ENCODE assay signal across 20 mouse cellular contexts in the genomic region with DNA sequence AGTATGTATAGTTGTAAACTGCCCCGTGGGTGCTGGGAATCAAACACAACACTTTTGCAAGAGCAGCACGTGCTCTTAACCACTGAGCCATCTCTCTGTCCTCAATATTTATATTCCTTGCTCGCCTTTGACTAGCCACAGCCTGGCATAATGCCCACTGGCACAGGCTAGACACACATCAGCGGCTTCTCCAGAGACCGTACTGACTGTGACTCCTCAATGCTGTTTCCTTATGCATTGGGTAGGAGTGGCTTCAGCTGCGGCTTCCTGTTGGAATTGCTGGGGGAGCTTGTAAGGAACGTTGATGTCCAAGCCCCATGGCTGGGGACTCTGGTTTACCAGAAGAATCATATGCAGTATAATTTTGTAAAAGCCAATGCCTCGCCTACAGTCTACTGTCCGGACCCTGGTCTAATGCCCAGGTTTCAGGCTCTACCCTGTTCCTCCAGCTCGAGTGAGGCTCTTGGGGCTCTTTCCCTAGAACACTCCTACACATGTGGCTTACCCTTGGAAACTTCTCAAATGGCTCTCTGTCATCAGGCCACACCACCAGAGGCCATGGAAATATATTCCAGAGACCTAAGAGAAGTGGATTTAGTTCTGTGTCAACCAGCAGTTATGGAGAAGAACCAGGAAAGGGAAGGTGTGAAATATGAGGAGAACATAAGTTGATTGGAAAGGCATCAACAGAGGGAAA. TPM values are rescaled to one million over a fixed set of nuclear protein-coding genes. Genes with fewer than 3 reads are reported as not detected.
DNase-seq lines count a peak whose midpoint lies in the region; TF ChIP-seq lines count a peak whose summit lies in the region.
"Had no signal": no experiment of that assay in that cellular context is flagged by ENCODE, and none has a peak within 500 bp of the region (broad histone marks: within the 10 kb centered on the region; RNA-seq: fewer than 3 reads in every experiment).

No protein-coding gene starts in this region.

- no peak overlapping the region for H3K4me3 ChIP-seq in heart, embryonic 10.5 days
- H3K4me3 ChIP-seq in layer of hippocampus, adult 2 months = no peak overlapping the region
- no peak overlapping the region for H3K4me3 ChIP-seq in brown adipose tissue, adult 24 weeks (ENCODE audit: insufficient read depth, low read depth, low read length)
- H3K4me3 ChIP-seq: embryonic facial prominence, embryonic 12.5 days; limb, embryonic 10.5 days; lung, embryonic 15.5 days had no signal

- no peak for DNase-seq in heart, embryonic 10.5 days (ENCODE audit: low spot score)
- DNase-seq in heart, adult 8-10 months (ENCODE audit: low spot score) = no peak
- no peak for DNase-seq in layer of hippocampus, adult 2 months (ENCODE audit: low spot score in 2 of 2)
- DNase-seq in layer of hippocampus, postnatal 25 days (ENCODE audit: extremely low spot score in 1 of 2, low spot score in 1 of 2) = no peak
- peak; percentile 77 for DNase-seq in gonadal fat pad, adult 2 months (ENCODE audit: low read depth)
- no peak for DNase-seq in T-cell, adult 2 months (ENCODE audit: low spot score)
- DNase-seq: adrenal gland, adult 2 months; cerebellum, adult 11 months; cerebellum, postnatal 36 days; gastrocnemius, postnatal 14 days; heart, postnatal 14 days; layer of hippocampus, postnatal 36 days; right cerebral cortex, adult 18-20 months; thymus, postnatal 25 days had no signal

- H3K4me1 ChIP-seq in heart, embryonic 10.5 days = peaks cover 40% of the 10 kb centered on the region
- H3K4me1 ChIP-seq in brown adipose tissue, adult 24 weeks (ENCODE audit: control insufficient read depth, insufficient read depth, insufficient read length, low read length) = peaks cover 34% of the 10 kb centered on the region
- H3K4me1 ChIP-seq: embryonic facial prominence, embryonic 12.5 days had no signal

- WGBS in heart, embryonic 10.5 days = 83% methylated on average over 10 of the region's 10 CpGs

- H3K27me3 ChIP-seq in heart, embryonic 10.5 days (ENCODE audit: insufficient read depth, poor library complexity, severe bottlenecking) = no peaks in the 10 kb centered on the region
- H3K27me3 ChIP-seq: embryonic facial prominence, embryonic 12.5 days; lung, embryonic 15.5 days had no signal

- 0 out of 2 replicates have a peak overlapping the region, but pooled peaks have one; percentile 16 for H3K27ac ChIP-seq in heart, embryonic 10.5 days
- H3K27ac ChIP-seq in layer of hippocampus, adult 2 months = peak overlapping the region; percentile 48; the same call in 1 of the 2 replicates
- peak overlapping the region; percentile 95 for H3K27ac ChIP-seq in brown adipose tissue, adult 24 weeks (replicated peaks; ENCODE audit: low read depth, low read length)
- H3K27ac ChIP-seq: embryonic facial prominence, embryonic 12.5 days; hindbrain, postnatal 0 days; limb, embryonic 10.5 days had no signal

- no peak for TF ChIP-seq CTCF in layer of hippocampus, adult 2 months (conservative IDR thresholded peaks at IDR 0.05)

- no peaks in the 10 kb centered on the region for H3K36me3 ChIP-seq in heart, embryonic 10.5 days
- H3K36me3 ChIP-seq: embryonic facial prominence, embryonic 12.5 days; G1E; limb, embryonic 10.5 days; lung, embryonic 15.5 days had no signal

- H3K9me3 ChIP-seq in heart, embryonic 10.5 days = no peaks in the 10 kb centered on the region
- H3K9me3 ChIP-seq: embryonic facial prominence, embryonic 12.5 days; G1E; limb, embryonic 10.5 days; lung, embryonic 15.5 days had no signal

RNA-seq across cellular contexts. Expression of gene Heg1, which starts 8.9 kb away (rescaled TPM):
- polyA plus RNA-seq in heart, embryonic 10.5 days (2016; fragmentation: Nextera tagmentation; extraction: Ambion mirVana) = 26.3 and 33.0 TPM in 2 replicates
- 100 to 1,000 TPM; 122 to 159 (median 140) TPM for total RNA-seq in heart, adult 8-10 months (2022)
- total RNA-seq in layer of hippocampus, adult 2 months (2021) = 10 to 100 TPM; 24.6 to 28.8 TPM
- 10 to 100 TPM; 20.5 to 27.8 TPM for total RNA-seq in layer of hippocampus, postnatal 25 days (2021)
- polyA plus RNA-seq in brown adipose tissue, adult 24 weeks (2012; ENCODE audit: insufficient read depth, insufficient read length, missing spikeins) = 23.0 and 34.7 TPM in 2 replicates
- polyA plus RNA-seq in gonadal fat pad, adult 2 months (2012; rRNA removed) = 61.0 and 64.6 TPM in 2 replicates

Comparison
In these comparisons a context has a peak if more than half of its experiments do, and no peak if none do; other contexts are left out.
1. H3K27ac ChIP-seq: peak in every context shown above with its lines; median percentile 95 in brown adipose tissue, adult 24 weeks; 48 in layer of hippocampus, adult 2 months; 16 in heart, embryonic 10.5 days.
2. RNA of gene Heg1, which starts 8.9 kb away (total RNA-seq): 122 to 159 TPM in heart, adult 8-10 months; 24.6 to 28.8 TPM in layer of hippocampus, adult 2 months and 20.5 to 27.8 TPM in layer of hippocampus, postnatal 25 days; every median in the first group is over 4 times any median in the second.